Mouse (Mus musculus): ENCODE data around the gene Tanc2.

GRCm38 (mm10) chr11:105908926-105909325 is 319.1 kb downstream of the Tanc2 start:
- TF ChIP-seq CTCF (IDR thresholded peaks at IDR 0.05; ENCODE audit: low read depth) = no peak
- TF ChIP-seq EP300 (IDR thresholded peaks at IDR 0.05; ENCODE audit: low read depth) = no peak

Data from liver, embryonic 14.5 days (tissue).